Mouse (Mus musculus) CH12.LX (cell line): Measurements from ENCODE around the gene Tpi1. TPM values are rescaled to one million over a fixed set of nuclear protein-coding genes. Genes with fewer than 3 reads are reported as not detected.
A peak's percentile ranks its signal among the peaks of the same experiment; 100 is the strongest.

ENCODE experiments used
- DNase-seq: peaks from one replicate; pipeline ENCODE4 v3.0.0-alpha.2; 2013; ENCODE audit errors: extremely low read depth
- H3K27ac ChIP-seq: 2 replicates; pipeline ENCODE4 v1.5.1; 2012; ENCODE audit warnings: low read depth, mild to moderate bottlenecking, control low read depth, moderate library complexity; ENCODE audit not compliant: insufficient read depth
- H3K27me3 ChIP-seq: replicated peaks from 2 replicates; pipeline ENCODE3; 2012; ENCODE audit warnings: inconsistent platforms
- H3K36me3 ChIP-seq, 2 experiments: replicated peaks in 1 of 2; 2 replicates each; pipeline versions ENCODE3 to v1.6.1; 2012; ENCODE audit warnings: inconsistent platforms in 1 of 2, low read length in 1 of 2, mild to moderate bottlenecking in 1 of 2, mixed read lengths in 1 of 2, moderate library complexity in 1 of 2; ENCODE audit not compliant: control insufficient read depth in 1 of 2, insufficient read depth in 1 of 2
- H3K4me1 ChIP-seq, 2 experiments: 2 replicates each; pipeline ENCODE4 v1.6.1; 2012; ENCODE audit warnings: inconsistent platforms in 1 of 2, moderate library complexity in 1 of 2; ENCODE audit not compliant: insufficient read depth in 2 of 2, control insufficient read depth in 1 of 2
- H3K4me2 ChIP-seq: 2 replicates; pipeline ENCODE4 v1.6.1; 2012; ENCODE audit warnings: low read depth, mild to moderate bottlenecking, control low read depth; ENCODE audit not compliant: poor library complexity, insufficient read depth, severe bottlenecking
- H3K4me3 ChIP-seq, 3 experiments: fragments of 150-350 bp in 1 of 3; sonication (generic) in 1 of 3; replicated peaks in 1 of 3; 2 replicates each; pipeline versions ENCODE3 to v1.5.1; 2011 to 2012; ENCODE audit warnings: low read depth in 2 of 3, low read length in 2 of 3, mild to moderate bottlenecking in 2 of 3, moderate library complexity in 2 of 3, control low read depth in 1 of 3, improper control_type of control experiment in 1 of 3, inconsistent platforms in 1 of 3, mixed read lengths in 1 of 3; ENCODE audit not compliant: poor library complexity in 1 of 3
- H3K79me2 ChIP-seq: replicated peaks from 2 replicates; pipeline ENCODE4 v1.6.1; 2012; ENCODE audit warnings: mild to moderate bottlenecking, moderate library complexity; ENCODE audit not compliant: control insufficient read depth, poor library complexity, insufficient read depth, severe bottlenecking; ENCODE audit errors: extremely low read depth
- H3K9ac ChIP-seq: 2 replicates; pipeline ENCODE4 v1.6.1; 2012; ENCODE audit warnings: low read depth, mild to moderate bottlenecking, control low read depth, moderate library complexity; ENCODE audit not compliant: insufficient read depth
- H3K9me3 ChIP-seq: replicated peaks from 2 replicates; pipeline ENCODE3; 2012; ENCODE audit warnings: low read length, inconsistent platforms, mixed read lengths
- CHD2 ChIP-seq: IDR thresholded peaks from 2 replicates; pipeline ENCODE4 v1.6.1; 2011; ENCODE audit warnings: low read length, improper control_type of control experiment
- ELF1 ChIP-seq: IDR thresholded peaks from 2 replicates; pipeline ENCODE4 v1.6.1; 2014; ENCODE audit warnings: low read depth, mild to moderate bottlenecking, inconsistent platforms, low read length, improper control_type of control experiment
- EP300 ChIP-seq: IDR thresholded peaks from 2 replicates; pipeline ENCODE4 v1.6.1; 2011; ENCODE audit warnings: low read length, improper control_type of control experiment
- ETS1 ChIP-seq: conservative IDR thresholded peaks from 2 replicates; pipeline ENCODE4 v1.6.1; 2012; ENCODE audit warnings: low read depth, mild to moderate bottlenecking, inconsistent platforms, low read length, improper control_type of control experiment, moderate library complexity
- MAZ ChIP-seq: IDR thresholded peaks from 2 replicates; pipeline ENCODE4 v1.6.1; 2012; ENCODE audit warnings: low read depth, mild to moderate bottlenecking, inconsistent platforms, low read length, improper control_type of control experiment, moderate library complexity
- MYC ChIP-seq: IDR thresholded peaks from 2 replicates; pipeline ENCODE4 v1.6.1; 2011; ENCODE audit warnings: low read depth, mild to moderate bottlenecking, improper control_type of control experiment, low read length
- NELFE ChIP-seq: IDR thresholded peaks from 2 replicates; pipeline ENCODE4 v1.6.1; 2011; ENCODE audit warnings: low read depth, low read length, improper control_type of control experiment
- NRF1 ChIP-seq: IDR thresholded peaks from 2 replicates; pipeline ENCODE4 v1.6.1; 2014; ENCODE audit warnings: low read depth, mild to moderate bottlenecking, inconsistent platforms, low read length, improper control_type of control experiment, moderate library complexity
- PAX5 ChIP-seq: IDR thresholded peaks from 2 replicates; pipeline ENCODE4 v1.6.1; 2012; ENCODE audit warnings: low read length, inconsistent platforms, mixed read lengths
- POLR2AphosphoS2 ChIP-seq: IDR thresholded peaks from 2 replicates; pipeline ENCODE4 v1.6.1; 2011; ENCODE audit warnings: low read depth, low read length, improper control_type of control experiment
- SIN3A ChIP-seq: IDR thresholded peaks from 2 replicates; pipeline ENCODE4 v1.6.1; 2012; ENCODE audit warnings: low read length, improper control_type of control experiment, inconsistent platforms
- ZKSCAN1 ChIP-seq: IDR thresholded peaks from 2 replicates; pipeline ENCODE4 v1.6.1; 2012; ENCODE audit warnings: low read depth, inconsistent platforms, low read length, improper control_type of control experiment, borderline replicate concordance
- ZMIZ1 ChIP-seq: IDR thresholded peaks from 2 replicates; pipeline ENCODE4 v1.6.1; 2012; ENCODE audit warnings: low read depth, mild to moderate bottlenecking, inconsistent platforms, low read length, improper control_type of control experiment
- dilution Hi-C: fragments of 300-500 bp; cut with MboI; formaldehyde crosslinking; loops from 2 replicates; pipeline ENCODE4 v1.14.3; 2020; ENCODE audit warnings: low sequenced_read_pairs; ENCODE audit not compliant: extremely low pct_unique_long_range_greater_than_20kb, extremely low pct_ligation_motif_present
- in situ Hi-C: fragments of 300-500 bp; cut with MboI; formaldehyde crosslinking; loops from 3 replicates; pipeline ENCODE4 v1.14.3; 2019; ENCODE audit warnings: low sequenced_read_pairs, low pct_ligation_motif_present, low pct_unique_long_range_greater_than_20kb, mixed read lengths
- polyA plus RNA-seq: library from polyadenylated mRNA; unstranded; fragments of >175 nt; gene quantifications from 2 replicates; pipeline ENCODE4 v1.2.1, GENCODE M21; 2012; ENCODE audit warnings: low read depth; ENCODE audit not compliant: insufficient read length
- total RNA-seq, 2 experiments: library from RNA; depleted of rRNA; stranded (reverse); fragments of 300-350 nt in 1 of 2; fragments of >200 nt in 1 of 2; gene quantifications; 2 replicates each; pipeline ENCODE4 v1.2.3; 2012 to 2014

Gene Tpi1
- total and polyA plus RNA-seq, 3 experiments, result 758 to 1,645 (median 1,303) TPM

GRCm38 (mm10) chr6:124768704-124769044 lies 45.4 kb downstream of the Tpi1 start:
- in situ Hi-C loops, result no loop called here
- peaks cover 13% of the 10 kb centered on the region for H3K27me3 ChIP-seq

GRCm38 (mm10) chr6:124767920-124768703 lies 46.0 kb downstream of the Tpi1 start:
- Histone ChIP-seq H3K36me3 (peaks cover 21 to 42% of the 10 kb centered on the region in 2 experiments), H3K27me3 (peaks cover 10% of the 10 kb centered on the region), H3K4me1 (peaks cover 7 to 33% of the 10 kb centered on the region in 2 experiments), H3K79me2 (no peaks in the 10 kb centered on the region), H3K4me2 (peak overlapping the region; percentile 80), H3K4me3 (peak overlapping the region; percentile 67 to 98 (median 88)), H3K9me3 (no peaks in the 10 kb centered on the region), H3K27ac (peak overlapping the region; percentile 76), H3K9ac (peak overlapping the region; percentile 86)
- peak; percentile 89 for DNase-seq
- TF ChIP-seq ZMIZ1 (peak; percentile 26; the same call in 1 of the 2 replicates), NRF1 (peak; percentile 30; the same call in 1 of the 2 replicates), CHD2 (peak; percentile 43; the same call in 1 of the 2 replicates), ELF1 (peak; percentile 30; the same call in 1 of the 2 replicates), MAZ (peak; percentile 82), EP300 (no peak), POLR2AphosphoS2 (no peak), ZKSCAN1 (no peak), PAX5 (no peak), ETS1 (peak; percentile 35), MYC (no peak), SIN3A (0 out of 2 replicates have a peak, but pooled peaks have one; percentile 28)
- TF ChIP-seq, all 38 proteins: peak for 7
- in situ Hi-C loops, result no loop called here
- dilution Hi-C loops, result no loop called here

More at GRCm38 (mm10) chr6:124768704-124769044, 45.4 kb downstream of the Tpi1 start:
- peaks cover 20 to 37% of the 10 kb centered on the region in 2 experiments for H3K36me3 ChIP-seq
- H3K9ac ChIP-seq, result peak overlapping the region; percentile 86
- dilution Hi-C loops, result no loop called here
- peak overlapping the region; percentile 67 to 98 (median 88) for H3K4me3 ChIP-seq
- peak overlapping the region; percentile 80 for H3K4me2 ChIP-seq
- H3K9me3 ChIP-seq, result no peaks in the 10 kb centered on the region
- no peaks in the 10 kb centered on the region for H3K79me2 ChIP-seq
- DNase-seq, result peak; percentile 39
- peaks cover 7 to 33% of the 10 kb centered on the region in 2 experiments for H3K4me1 ChIP-seq
- TF ChIP-seq NELFE (no peak), SIN3A (0 out of 2 replicates have a peak, but pooled peaks have one; percentile 26)
- H3K27ac ChIP-seq, result peak overlapping the region; percentile 76; the same call in 1 of the 2 replicates
